Mouse (Mus musculus): ENCODE measurements around the gene H2-D1. TPM values are rescaled to one million over a fixed set of nuclear protein-coding genes. Genes with fewer than 3 reads are reported as not detected.
A peak's percentile ranks its signal among the peaks of the same experiment; 100 is the strongest.

The H2-D1 gene
- total and polyA plus RNA-seq, 3 experiments: 659 to 944 (median 880) TPM

- DNase-seq (ENCODE audit: extremely low read depth): no peak
- H3K4me3 ChIP-seq (replicated peaks in 1 of 3; ENCODE audit: low read depth in 2 of 3, low read length in 2 of 3, poor library complexity in 1 of 3): no peak overlapping the region
- H3K9ac ChIP-seq (ENCODE audit: insufficient read depth, low read depth): 0 out of 2 replicates have a peak overlapping the region, but pooled peaks have one; percentile 36
- H3K27me3 ChIP-seq (replicated peaks): peaks cover 2% of the 10 kb centered on the region
- peaks cover 15 to 27% of the 10 kb centered on the region in 2 experiments for H3K4me1 ChIP-seq (ENCODE audit: control insufficient read depth in 1 of 2, insufficient read depth in 2 of 2)
- peak overlapping the region; percentile 35 for H3K4me2 ChIP-seq (ENCODE audit: insufficient read depth, low read depth, poor library complexity, severe bottlenecking)
- in situ Hi-C loops (cut with MboI; ENCODE audit: low pct_ligation_motif_present, low pct_unique_long_range_greater_than_20kb, low sequenced_read_pairs) (no loop called here), dilution Hi-C loops (cut with MboI; ENCODE audit: extremely low pct_ligation_motif_present, extremely low pct_unique_long_range_greater_than_20kb, low sequenced_read_pairs) (no loop called here)
- no peaks in the 10 kb centered on the region for H3K79me2 ChIP-seq (replicated peaks; ENCODE audit: control insufficient read depth, extremely low read depth, insufficient read depth, poor library complexity, severe bottlenecking)
- peaks cover 19 to 22% of the 10 kb centered on the region in 2 experiments for H3K36me3 ChIP-seq (replicated peaks in 1 of 2; ENCODE audit: control insufficient read depth in 1 of 2, insufficient read depth in 1 of 2, low read length in 1 of 2)
- TF ChIP-seq JUN (IDR thresholded peaks at IDR 0.05; ENCODE audit: insufficient read depth, low read depth, low read length) (no peak), UBTF (IDR thresholded peaks at IDR 0.05; ENCODE audit: low read depth, low read length) (no peak), CHD1 (IDR thresholded peaks at IDR 0.05; ENCODE audit: low read depth, low read length) (no peak), NRF1 (IDR thresholded peaks at IDR 0.05; ENCODE audit: low read depth, low read length) (no peak), MEF2A (IDR thresholded peaks at IDR 0.05; ENCODE audit: borderline replicate concordance, low read depth, low read length) (no peak), NELFE (IDR thresholded peaks at IDR 0.05; ENCODE audit: low read depth, low read length) (no peak), CTCF (conservative IDR thresholded peaks at IDR 0.05 in 1 of 2, IDR thresholded peaks at IDR 0.05 in 1 of 2; ENCODE audit: low read depth in 2 of 2, low read length in 2 of 2) (no peak), RCOR1 (conservative IDR thresholded peaks at IDR 0.05; ENCODE audit: low read depth, low read length) (no peak)
- H3K27ac ChIP-seq (ENCODE audit: insufficient read depth, low read depth): no peak overlapping the region
- no peaks in the 10 kb centered on the region for H3K9me3 ChIP-seq (replicated peaks; ENCODE audit: low read length)
These were observed 5.2 kb upstream of the H2-D1 start for GRCm38 (mm10) chr17:35257378-35257777.

- peak; percentile 100 for DNase-seq (ENCODE audit: extremely low read depth)
- in situ Hi-C loops (cut with MboI; ENCODE audit: low pct_ligation_motif_present, low pct_unique_long_range_greater_than_20kb, low sequenced_read_pairs) (no loop called here), dilution Hi-C loops (cut with MboI; ENCODE audit: extremely low pct_ligation_motif_present, extremely low pct_unique_long_range_greater_than_20kb, low sequenced_read_pairs) (no loop called here)
- peaks cover 15 to 27% of the 10 kb centered on the region in 2 experiments for H3K4me1 ChIP-seq (ENCODE audit: control insufficient read depth in 1 of 2, insufficient read depth in 2 of 2)
- H3K79me2 ChIP-seq (replicated peaks; ENCODE audit: control insufficient read depth, extremely low read depth, insufficient read depth, poor library complexity, severe bottlenecking): peaks cover under 1% of the 10 kb centered on the region; the same call in 1 of the 2 replicates
- no peaks in the 10 kb centered on the region for H3K9me3 ChIP-seq (replicated peaks; ENCODE audit: low read length)
- peak overlapping the region; percentile 39 to 64 (median 50) for H3K4me3 ChIP-seq (replicated peaks in 1 of 3; ENCODE audit: low read depth in 2 of 3, low read length in 2 of 3, poor library complexity in 1 of 3)
- H3K9ac ChIP-seq (ENCODE audit: insufficient read depth, low read depth): peak overlapping the region; percentile 36
- H3K36me3 ChIP-seq (replicated peaks in 1 of 2; ENCODE audit: control insufficient read depth in 1 of 2, insufficient read depth in 1 of 2, low read length in 1 of 2): peaks cover 13 to 16% of the 10 kb centered on the region in 2 experiments
- peaks cover 2% of the 10 kb centered on the region for H3K27me3 ChIP-seq (replicated peaks)
- H3K27ac ChIP-seq (ENCODE audit: insufficient read depth, low read depth): no peak overlapping the region
- peak overlapping the region; percentile 35 for H3K4me2 ChIP-seq (ENCODE audit: insufficient read depth, low read depth, poor library complexity, severe bottlenecking)
- peak; percentile 85; the same call in 1 of the 2 replicates for TF ChIP-seq IRF4 (IDR thresholded peaks at IDR 0.05; ENCODE audit: low read depth, low read length)
- TF ChIP-seq MAZ (IDR thresholded peaks at IDR 0.05; ENCODE audit: low read depth, low read length): peak; percentile 73
- peak; percentile 75 for TF ChIP-seq ZC3H11A (IDR thresholded peaks at IDR 0.05; ENCODE audit: low read depth, low read length)
- peak; percentile 91 for TF ChIP-seq USF2 (conservative IDR thresholded peaks at IDR 0.05; ENCODE audit: low read depth, low read length)
- no peak; the same call in 1 of the 2 replicates for TF ChIP-seq ZKSCAN1 (IDR thresholded peaks at IDR 0.05; ENCODE audit: borderline replicate concordance, low read depth, low read length)
- peak; percentile 23 for TF ChIP-seq JUN (IDR thresholded peaks at IDR 0.05; ENCODE audit: insufficient read depth, low read depth, low read length)
- TF ChIP-seq MEF2A (IDR thresholded peaks at IDR 0.05; ENCODE audit: borderline replicate concordance, low read depth, low read length): peak; percentile 76; the same call in 1 of the 2 replicates
- peak; percentile 99 for TF ChIP-seq MAX (IDR thresholded peaks at IDR 0.05; ENCODE audit: low read length)
- peak; percentile 39; the same call in 1 of the 2 replicates for TF ChIP-seq NRF1 (IDR thresholded peaks at IDR 0.05; ENCODE audit: low read depth, low read length)
- no peak for TF ChIP-seq ZMIZ1 (IDR thresholded peaks at IDR 0.05; ENCODE audit: low read depth, low read length)
- peak; percentile 91 for TF ChIP-seq USF1 (IDR thresholded peaks at IDR 0.05; ENCODE audit: low read depth, low read length)
- peak; percentile 66; the same call in 1 of the 2 replicates for TF ChIP-seq EP300 (IDR thresholded peaks at IDR 0.05; ENCODE audit: low read length)
- TF ChIP-seq TBP (conservative IDR thresholded peaks at IDR 0.05; ENCODE audit: low read depth, low read length): no peak
- peak; percentile 86 for TF ChIP-seq ELF1 (IDR thresholded peaks at IDR 0.05; ENCODE audit: low read depth, low read length)
- peak; percentile 91 for TF ChIP-seq ZNF384 (IDR thresholded peaks at IDR 0.05; ENCODE audit: low read depth, low read length)
- TF ChIP-seq CHD1 (IDR thresholded peaks at IDR 0.05; ENCODE audit: low read depth, low read length): no peak
- TF ChIP-seq POLR2AphosphoS2 (IDR thresholded peaks at IDR 0.05; ENCODE audit: low read depth, low read length): no peak
- peak; percentile 100 for TF ChIP-seq SIN3A (IDR thresholded peaks at IDR 0.05; ENCODE audit: low read length)
- peak; percentile 79 for TF ChIP-seq ETS1 (conservative IDR thresholded peaks at IDR 0.05; ENCODE audit: low read depth, low read length)
- TF ChIP-seq JUND (conservative IDR thresholded peaks at IDR 0.05; ENCODE audit: low read depth, low read length): peak; percentile 70; the same call in 1 of the 2 replicates
- peak; percentile 95 for TF ChIP-seq RAD21 (IDR thresholded peaks at IDR 0.05; ENCODE audit: low read depth, low read length)
- TF ChIP-seq PAX5 (IDR thresholded peaks at IDR 0.05; ENCODE audit: low read length): no peak
- peak; percentile 50; the same call in 1 of the 2 replicates for TF ChIP-seq CHD2 (IDR thresholded peaks at IDR 0.05; ENCODE audit: low read length)
- peak; percentile 41 for TF ChIP-seq POLR2A (IDR thresholded peaks at IDR 0.05; ENCODE audit: low read depth, low read length)
- peak; percentile 99 for TF ChIP-seq MXI1 (IDR thresholded peaks at IDR 0.05; ENCODE audit: low read depth, low read length)
- TF ChIP-seq TCF12 (IDR thresholded peaks at IDR 0.05; ENCODE audit: low read depth, low read length): peak; percentile 78
- TF ChIP-seq MYC (IDR thresholded peaks at IDR 0.05; ENCODE audit: low read depth, low read length): peak; percentile 97
These were observed 4.6 kb upstream of the H2-D1 start for GRCm38 (mm10) chr17:35257824-35258491.

Data from CH12.LX (cell line).